Mouse (Mus musculus): ENCODE data around the gene Magi2.

GRCm38 (mm10) chr5:20469721-20470120, 1242.9 kb downstream of the Magi2 start:
- TF ChIP-seq POLR2A (IDR thresholded peaks at IDR 0.05; ENCODE audit: extremely low read depth, insufficient read depth, low read length), result no peak
- no peak for TF ChIP-seq CTCF (IDR thresholded peaks at IDR 0.05; ENCODE audit: extremely low read depth, insufficient read depth, low read length)
